Mouse (Mus musculus): ENCODE results near the gene Ap1s1. TPM values are rescaled to one million over a fixed set of nuclear protein-coding genes. Genes with fewer than 3 reads are reported as not detected.
A peak's percentile ranks its signal among the peaks of the same experiment; 100 is the strongest.

Gene Ap1s1
- total RNA-seq (2014; rRNA removed) = 122 and 123 TPM in 2 replicates
- polyA plus RNA-seq (2015; fragmentation: Nextera tagmentation; extraction: Ambion mirVana) = 226 and 230 TPM in 2 replicates

DNA sequence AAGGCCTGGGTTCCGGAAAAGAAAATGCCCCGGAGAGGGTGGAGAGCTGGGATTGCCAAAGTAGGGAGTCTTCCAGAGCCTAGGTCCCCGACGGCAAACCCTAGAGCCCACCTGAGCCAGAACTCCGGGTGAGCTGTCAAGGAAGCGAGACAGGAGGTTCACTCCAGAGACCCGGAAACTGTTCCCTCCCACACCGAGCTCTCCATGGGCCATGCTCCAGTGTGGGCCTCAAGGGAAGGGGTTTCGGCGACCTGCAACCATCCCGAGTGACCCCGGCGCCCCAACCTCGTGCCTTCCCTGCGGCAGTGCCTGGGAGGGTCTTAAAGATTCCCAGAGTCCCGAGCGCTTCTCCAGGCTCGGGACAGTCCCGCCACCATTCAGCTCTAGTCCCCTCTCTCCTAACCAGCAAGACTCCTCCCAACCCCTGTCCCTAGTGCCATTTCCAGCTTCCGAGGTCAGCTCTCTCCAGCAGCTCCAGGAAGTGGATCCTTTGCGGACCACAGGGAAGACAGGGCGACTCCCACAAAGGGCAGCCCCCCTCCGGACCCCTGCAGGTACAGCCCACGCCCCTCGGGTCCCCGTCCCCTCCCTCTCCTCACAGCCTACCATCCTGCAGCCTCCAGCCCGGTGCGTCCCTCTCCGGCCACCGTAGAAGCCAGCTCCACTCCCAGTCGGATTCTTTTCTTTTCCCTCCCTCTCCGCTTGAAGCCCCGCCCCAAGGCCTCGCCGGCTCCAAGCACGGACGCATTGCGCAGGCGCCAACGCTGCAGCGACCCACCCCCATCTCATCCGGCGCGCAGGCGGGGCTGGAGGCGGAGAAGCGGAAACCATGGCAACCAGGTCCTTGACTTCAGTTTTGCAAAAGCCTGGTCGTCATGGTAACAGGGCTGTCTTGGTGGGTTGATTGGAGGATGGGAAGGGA, at the start of gene Ap1s1:
Ap1s1 (minus strand) TSS at position 734 of the 922 bp plus-strand sequence.
- H3K27me3 ChIP-seq (ENCODE audit: insufficient read depth, low read length) = no peaks in the 10 kb centered on the region
- no peak for TF ChIP-seq CTCF (IDR thresholded peaks at IDR 0.05; ENCODE audit: low read depth)
- peak; percentile 99 for DNase-seq (ENCODE audit: low spot score)
- WGBS = under 1% methylated on average over 48 of the region's 48 CpGs
- H3K4me3 ChIP-seq (ENCODE audit: low read length) = peak within 1 kb of the TSS; percentile 67
- no peaks in the 10 kb centered on the region for H3K4me1 ChIP-seq (ENCODE audit: insufficient read depth, low read length)
- ATAC-seq = peak; percentile 94
- peak within 1 kb of the TSS; percentile 84 for H3K4me2 ChIP-seq (ENCODE audit: low read depth, low read length)
- H3K9ac ChIP-seq (replicated peaks; ENCODE audit: low read length) = peak within 1 kb of the TSS; percentile 74
- peaks cover 12% of the 10 kb centered on the region; the same call in 1 of the 2 replicates for H3K36me3 ChIP-seq (ENCODE audit: insufficient read depth, low read length)
- peak within 1 kb of the TSS; percentile 76 for H3K27ac ChIP-seq
- H3K9me3 ChIP-seq (ENCODE audit: low read length) = no peaks in the 10 kb centered on the region

DNA sequence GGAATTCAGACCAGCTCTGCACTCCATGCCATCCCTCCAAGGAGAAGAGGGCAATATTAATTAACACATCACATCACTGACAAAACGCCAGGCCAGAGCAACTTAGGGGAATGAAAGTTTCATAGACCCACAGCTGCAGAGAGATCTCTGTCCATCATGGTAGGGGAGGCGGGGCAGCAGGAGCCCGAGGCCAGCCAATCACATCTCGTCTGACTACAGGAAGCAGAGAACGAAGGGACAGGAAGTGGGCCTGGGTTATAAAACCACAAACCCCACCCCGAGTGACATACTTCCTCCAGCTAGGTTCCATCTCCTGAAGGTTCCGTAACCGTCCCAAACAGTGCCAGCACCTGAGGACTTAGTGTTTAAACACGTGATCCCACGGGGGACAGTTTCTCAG, 49.2 kb upstream of the Ap1s1 start:
- 89% methylated on average over 10 of the region's 10 CpGs for WGBS
- DNase-seq (ENCODE audit: low spot score) = no peak
- Histone ChIP-seq H3K9me3 (ENCODE audit: low read length) (no peaks in the 10 kb centered on the region), H3K9ac (replicated peaks; ENCODE audit: low read length) (no peak overlapping the region), H3K36me3 (ENCODE audit: insufficient read depth, low read length) (no peaks in the 10 kb centered on the region), H3K4me2 (ENCODE audit: low read depth, low read length) (no peak overlapping the region), H3K4me3 (ENCODE audit: low read length) (no peak overlapping the region), H3K27me3 (ENCODE audit: insufficient read depth, low read length) (no peaks in the 10 kb centered on the region), H3K27ac (no peak overlapping the region), H3K4me1 (ENCODE audit: insufficient read depth, low read length) (no peaks in the 10 kb centered on the region)
- no peak for ATAC-seq
- no peak for TF ChIP-seq CTCF (IDR thresholded peaks at IDR 0.05; ENCODE audit: low read depth)

DNA sequence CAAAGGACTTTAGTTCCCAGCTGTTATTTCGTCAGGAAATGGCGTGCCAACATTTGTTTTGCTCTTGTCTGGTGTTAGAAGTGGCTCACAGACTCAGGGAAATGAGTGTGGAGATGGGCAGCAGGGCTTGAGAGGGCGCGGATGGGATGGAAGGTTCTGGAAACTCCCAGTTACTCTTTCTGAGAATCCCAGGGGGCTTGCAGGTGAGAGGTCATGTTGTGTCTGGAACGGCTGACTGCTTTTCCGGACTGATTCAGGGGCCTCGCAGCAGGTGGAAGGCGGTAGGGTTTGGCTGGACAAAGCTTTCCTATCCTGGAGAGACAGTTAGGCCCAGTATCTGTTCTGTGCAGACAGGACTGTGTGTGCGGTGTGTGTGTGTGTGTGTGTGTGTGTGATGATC, 47.8 kb upstream of the Ap1s1 start:
- H3K4me1 ChIP-seq (ENCODE audit: insufficient read depth, low read length) = no peaks in the 10 kb centered on the region
- no peak overlapping the region for H3K27ac ChIP-seq
- no peak overlapping the region for H3K9ac ChIP-seq (replicated peaks; ENCODE audit: low read length)
- no peaks in the 10 kb centered on the region for H3K36me3 ChIP-seq (ENCODE audit: insufficient read depth, low read length)
- 75% methylated on average over 9 of the region's 9 CpGs for WGBS
- no peak overlapping the region for H3K4me3 ChIP-seq (ENCODE audit: low read length)
- DNase-seq (ENCODE audit: low spot score) (no peak), ATAC-seq (no peak)
- H3K4me2 ChIP-seq (ENCODE audit: low read depth, low read length) = no peak overlapping the region
- no peak for TF ChIP-seq CTCF (IDR thresholded peaks at IDR 0.05; ENCODE audit: low read depth)
- H3K9me3 ChIP-seq (ENCODE audit: low read length) = no peaks in the 10 kb centered on the region
- H3K27me3 ChIP-seq (ENCODE audit: insufficient read depth, low read length) = no peaks in the 10 kb centered on the region

- no peaks in the 10 kb centered on the region for H3K27me3 ChIP-seq (ENCODE audit: insufficient read depth, low read length)
- H3K4me3 ChIP-seq (ENCODE audit: low read length) = no peak overlapping the region
- H3K9ac ChIP-seq (replicated peaks; ENCODE audit: low read length) = no peak overlapping the region
- no peak overlapping the region for H3K27ac ChIP-seq
- no peak overlapping the region for H3K4me2 ChIP-seq (ENCODE audit: low read depth, low read length)
- WGBS = 70% methylated on average over 6 of the region's 6 CpGs
- ATAC-seq = no peak
- TF ChIP-seq CTCF (IDR thresholded peaks at IDR 0.05; ENCODE audit: low read depth) = no peak
- DNase-seq (ENCODE audit: low spot score) = no peak
- no peaks in the 10 kb centered on the region for H3K4me1 ChIP-seq (ENCODE audit: insufficient read depth, low read length)
- H3K36me3 ChIP-seq (ENCODE audit: insufficient read depth, low read length) = no peaks in the 10 kb centered on the region
- H3K9me3 ChIP-seq (ENCODE audit: low read length) = no peaks in the 10 kb centered on the region
Observed at GRCm38 (mm10) chr5:137091560-137091959, 45.6 kb upstream of the Ap1s1 start.

GRCm38 (mm10) chr5:137090870-137091269, 44.9 kb upstream of the Ap1s1 start:
- Histone ChIP-seq H3K27me3 (ENCODE audit: insufficient read depth, low read length) (no peaks in the 10 kb centered on the region), H3K4me3 (ENCODE audit: low read length) (no peak overlapping the region), H3K36me3 (ENCODE audit: insufficient read depth, low read length) (no peaks in the 10 kb centered on the region), H3K4me1 (ENCODE audit: insufficient read depth, low read length) (no peaks in the 10 kb centered on the region), H3K9ac (replicated peaks; ENCODE audit: low read length) (no peak overlapping the region), H3K4me2 (ENCODE audit: low read depth, low read length) (no peak overlapping the region), H3K27ac (no peak overlapping the region), H3K9me3 (ENCODE audit: low read length) (no peaks in the 10 kb centered on the region)
- WGBS = 70% methylated on average over 10 of the region's 10 CpGs
- no peak for TF ChIP-seq CTCF (IDR thresholded peaks at IDR 0.05; ENCODE audit: low read depth)
- no peak for ATAC-seq
- DNase-seq (ENCODE audit: low spot score) = no peak

GRCm38 (mm10) chr5:137087410-137087809, 41.5 kb upstream of the Ap1s1 start:
- no peaks in the 10 kb centered on the region for H3K27me3 ChIP-seq (ENCODE audit: insufficient read depth, low read length)
- no peaks in the 10 kb centered on the region for H3K9me3 ChIP-seq (ENCODE audit: low read length)
- H3K9ac ChIP-seq (replicated peaks; ENCODE audit: low read length) = no peak overlapping the region
- H3K4me1 ChIP-seq (ENCODE audit: insufficient read depth, low read length) = no peaks in the 10 kb centered on the region
- H3K27ac ChIP-seq = no peak overlapping the region
- ATAC-seq (no peak), DNase-seq (ENCODE audit: low spot score) (no peak)
- no peaks in the 10 kb centered on the region for H3K36me3 ChIP-seq (ENCODE audit: insufficient read depth, low read length)
- no peak overlapping the region for H3K4me2 ChIP-seq (ENCODE audit: low read depth, low read length)
- TF ChIP-seq CTCF (IDR thresholded peaks at IDR 0.05; ENCODE audit: low read depth) = no peak
- WGBS = 91% methylated on average over 8 of the region's 8 CpGs
- H3K4me3 ChIP-seq (ENCODE audit: low read length) = no peak overlapping the region

DNA sequence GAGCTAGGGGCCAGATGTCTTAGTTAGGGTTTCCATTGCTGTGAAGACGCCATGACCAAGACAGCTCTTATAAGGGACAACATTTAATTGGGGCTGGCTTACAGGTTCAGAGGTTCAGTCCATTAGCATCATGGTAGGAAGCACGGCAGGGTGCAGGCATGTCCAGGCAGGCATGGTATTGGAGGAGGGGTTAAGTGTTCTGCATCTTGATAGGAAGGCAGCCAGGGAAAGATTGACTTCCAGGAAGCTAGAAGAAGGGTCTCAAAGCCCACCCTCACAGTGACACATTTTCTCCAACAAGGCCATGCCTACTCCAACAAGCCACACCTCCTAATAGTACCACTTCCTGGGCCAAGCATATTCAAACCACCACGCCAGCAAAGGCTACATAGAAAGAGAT, 39.8 kb upstream of the Ap1s1 start:
- Histone ChIP-seq H3K4me2 (ENCODE audit: low read depth, low read length) (no peak overlapping the region), H3K4me1 (ENCODE audit: insufficient read depth, low read length) (no peaks in the 10 kb centered on the region), H3K27me3 (ENCODE audit: insufficient read depth, low read length) (no peaks in the 10 kb centered on the region), H3K9ac (replicated peaks; ENCODE audit: low read length) (no peak overlapping the region), H3K36me3 (ENCODE audit: insufficient read depth, low read length) (no peaks in the 10 kb centered on the region), H3K27ac (no peak overlapping the region), H3K4me3 (ENCODE audit: low read length) (no peak overlapping the region), H3K9me3 (ENCODE audit: low read length) (no peaks in the 10 kb centered on the region)
- no peak for ATAC-seq
- WGBS = 81% methylated on average over 3 of the region's 3 CpGs
- no peak for TF ChIP-seq CTCF (IDR thresholded peaks at IDR 0.05; ENCODE audit: low read depth)
- DNase-seq (ENCODE audit: low spot score) = no peak
